Mouse (Mus musculus): Measurements from ENCODE around the gene Atl2.
A peak's percentile ranks its signal among the peaks of the same experiment; 100 is the strongest.

The Atl2 gene

GRCm38 (mm10) chr17:79817551-79817950 lies 78.4 kb downstream of the Atl2 start:
- DNase-seq = no peak

- peak; percentile 21 for DNase-seq
Measured at GRCm38 (mm10) chr17:79816896-79817295, 79.0 kb downstream of the Atl2 start.

GRCm38 (mm10) chr17:79810421-79810820 lies 85.5 kb downstream of the Atl2 start:
- DNase-seq = no peak

GRCm38 (mm10) chr17:79809491-79810316 lies 86.2 kb downstream of the Atl2 start:
- no peak for DNase-seq

- DNase-seq = no peak
Measured at GRCm38 (mm10) chr17:79807237-79807930, 88.5 kb downstream of the Atl2 start.

GRCm38 (mm10) chr17:79804747-79805146 lies 91.2 kb downstream of the Atl2 start:
- DNase-seq = no peak

- no peak for DNase-seq
Measured at GRCm38 (mm10) chr17:79802056-79802455, 93.9 kb downstream of the Atl2 start.

GRCm38 (mm10) chr17:79798831-79799230 lies 97.1 kb downstream of the Atl2 start:
- DNase-seq = no peak

All from thymus, postnatal 25 days (tissue).